Mouse (Mus musculus): ENCODE measurements around the gene Olfr434.

DNA sequence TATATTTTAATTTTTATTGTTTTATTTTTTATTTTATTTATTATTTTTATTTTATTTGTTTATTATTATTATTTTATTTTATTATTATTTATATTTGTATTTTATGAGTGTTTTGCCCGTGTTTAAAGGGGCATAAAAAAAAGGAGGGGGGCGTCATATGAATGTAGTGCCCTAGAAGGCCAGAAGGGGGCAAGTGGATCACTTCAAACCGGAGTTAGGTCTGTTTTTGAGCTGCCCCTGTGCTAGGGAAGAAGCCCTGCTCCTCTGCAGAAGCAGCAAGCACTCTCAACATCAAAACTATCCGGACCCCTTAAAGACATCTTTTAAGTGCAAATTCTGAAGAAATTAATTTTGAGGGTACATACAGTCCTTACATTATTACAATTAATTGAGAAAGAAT is 29.2 kb downstream of the Olfr434 start:
- TF ChIP-seq TAL1 (IDR thresholded peaks at IDR 0.05; ENCODE audit: low read length) (no peak), GATA1 (IDR thresholded peaks at IDR 0.05; ENCODE audit: low read length) (no peak)

Data from erythroblast, embryonic 14.5 days (primary cell).